Mouse (Mus musculus) CD4-positive helper T cell, adult 2 months (primary cell): Measurements from ENCODE around the gene Slc6a16.
A peak's percentile ranks its signal among the peaks of the same experiment; 100 is the strongest.

Source experiments
- DNase-seq: peaks from one replicate; pipeline ENCODE4 v3.0.0-alpha.2; 2012; ENCODE audit warnings: low read depth, missing footprints, low spot score

The Slc6a16 gene

GRCm38 (mm10) chr7:45216442-45217183, 24.3 kb upstream of the Slc6a16 start:
- DNase-seq = no peak

GRCm38 (mm10) chr7:45221680-45222079, 19.2 kb upstream of the Slc6a16 start:
- DNase-seq = no peak

- no peak for DNase-seq
These were observed 16.1 kb upstream of the Slc6a16 start for GRCm38 (mm10) chr7:45224826-45225225.

GRCm38 (mm10) chr7:45226421-45226820, 14.5 kb upstream of the Slc6a16 start:
- no peak for DNase-seq

GRCm38 (mm10) chr7:45228548-45228947, 12.3 kb upstream of the Slc6a16 start:
- DNase-seq = no peak

- no peak for DNase-seq
These were observed 11.8 kb upstream of the Slc6a16 start for GRCm38 (mm10) chr7:45229046-45229445.

GRCm38 (mm10) chr7:45229459-45230203, 11.3 kb upstream of the Slc6a16 start:
- DNase-seq = no peak

GRCm38 (mm10) chr7:45231192-45231591, 9.7 kb upstream of the Slc6a16 start:
- no peak for DNase-seq

GRCm38 (mm10) chr7:45231941-45232340, 8.9 kb upstream of the Slc6a16 start:
- DNase-seq = no peak

GRCm38 (mm10) chr7:45232716-45233465, 8.0 kb upstream of the Slc6a16 start:
- no peak for DNase-seq

GRCm38 (mm10) chr7:45233580-45234332, 7.1 kb upstream of the Slc6a16 start:
- DNase-seq = no peak

- no peak for DNase-seq
These were observed 6.5 kb upstream of the Slc6a16 start for GRCm38 (mm10) chr7:45234333-45234841.

GRCm38 (mm10) chr7:45234922-45235571, 5.8 kb upstream of the Slc6a16 start:
- DNase-seq = no peak

GRCm38 (mm10) chr7:45235656-45236180, 5.2 kb upstream of the Slc6a16 start:
- DNase-seq = no peak

- DNase-seq = peak; percentile 39
These were observed 2.9 kb upstream of the Slc6a16 start for GRCm38 (mm10) chr7:45237747-45238699.

- DNase-seq = peak; percentile 91
These were observed 2.0 kb upstream of the Slc6a16 start, which contains the start of gene Cd37 for GRCm38 (mm10) chr7:45238723-45239496. TSS of gene Cd37 (minus strand) at chr7:45239115.

- DNase-seq = no peak
These were observed 776 bp upstream of the Slc6a16 start for GRCm38 (mm10) chr7:45240109-45240508.

- no peak for DNase-seq
These were observed 484 bp downstream of the Slc6a16 start for GRCm38 (mm10) chr7:45241389-45241749.

- DNase-seq = no peak
These were observed 6.8 kb downstream of the Slc6a16 start for GRCm38 (mm10) chr7:45247666-45248065.
